Mouse (Mus musculus) left cerebral cortex, adult 11 months (tissue): Measurements from ENCODE around the gene Sytl3.
"Not testable (repeated sequence)": the region's sequence is repeated elsewhere in the genome, so short reads cannot be mapped to it uniquely, and the experiment has no call there.

Experiments used
- DNase-seq: peaks from one replicate; pipeline ENCODE4 v3.0.0; 2022; ENCODE audit warnings: low spot score

Gene Sytl3

DNA sequence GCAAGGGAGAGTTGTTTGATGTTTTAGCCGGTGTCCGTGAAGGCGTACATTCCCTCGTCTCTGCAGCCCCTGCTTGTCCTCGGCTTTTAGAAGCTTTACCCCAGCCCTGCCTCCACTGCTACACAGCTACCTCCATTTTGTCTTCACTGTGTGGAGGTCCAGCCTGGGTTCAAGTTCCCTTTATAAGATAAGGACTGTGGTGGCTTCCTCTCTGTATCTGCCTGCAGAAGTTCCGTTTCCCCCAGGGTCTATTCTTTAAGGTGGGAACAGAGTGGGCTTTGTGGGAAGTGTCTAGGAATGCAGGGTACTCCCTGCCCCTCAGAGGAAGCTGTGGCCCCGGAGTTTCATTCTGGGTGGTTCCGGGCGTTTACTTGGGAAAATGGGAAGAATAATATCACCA is 36.8 kb downstream of the Sytl3 start:
- DNase-seq: not testable (repeated sequence)

DNA sequence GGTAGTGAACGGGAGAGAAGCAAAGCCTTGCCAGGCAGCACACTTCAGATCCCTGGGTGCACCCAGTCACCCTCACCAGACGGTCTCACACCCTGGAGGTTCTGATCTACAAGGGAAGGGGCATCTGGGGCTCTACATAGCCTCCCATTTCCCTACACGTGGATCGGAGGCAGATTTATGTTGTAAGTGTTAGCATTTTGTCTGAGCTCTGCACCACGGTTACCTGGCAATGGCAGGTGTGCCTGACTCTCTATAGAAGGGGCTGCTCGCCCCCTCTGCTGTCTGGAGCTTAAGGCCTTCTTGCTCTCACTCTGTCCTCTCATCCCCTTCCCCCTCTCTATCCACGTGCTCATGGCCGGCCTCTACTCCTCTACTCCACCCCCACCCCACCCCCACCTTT is 37.6 kb downstream of the Sytl3 start:
- not testable (repeated sequence) for DNase-seq

DNA sequence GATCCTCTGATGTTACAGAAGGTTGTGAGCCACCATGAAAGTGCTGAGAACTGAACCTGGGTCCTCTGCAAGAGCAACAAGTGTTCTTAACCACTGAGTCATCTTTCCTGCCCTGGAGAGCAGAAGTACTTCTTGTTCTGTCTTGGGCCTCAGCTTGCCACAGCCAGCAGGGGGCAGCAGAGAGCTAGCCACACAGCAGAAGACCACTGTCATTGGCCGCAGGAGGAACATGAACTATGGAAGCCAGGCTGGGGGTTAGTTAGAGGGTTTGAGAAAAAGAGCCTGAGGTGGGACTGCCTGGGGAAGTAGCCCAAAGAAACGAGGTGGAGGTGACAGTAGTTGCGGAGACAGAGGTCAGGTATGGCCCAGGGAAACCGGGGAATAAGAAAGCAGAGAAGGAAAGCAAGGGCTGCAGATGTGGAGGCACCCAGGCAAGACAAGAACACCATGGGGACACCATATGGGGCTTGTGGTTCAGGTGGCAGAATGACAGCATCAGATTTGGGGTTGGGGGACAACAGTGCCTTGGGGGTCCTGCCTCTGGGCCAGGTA is 38.4 kb downstream of the Sytl3 start:
- DNase-seq: peak; percentile 58

GRCm38 (mm10) chr17:6699502-6699901 is 40.6 kb downstream of the Sytl3 start:
- DNase-seq: not testable (repeated sequence)

DNA sequence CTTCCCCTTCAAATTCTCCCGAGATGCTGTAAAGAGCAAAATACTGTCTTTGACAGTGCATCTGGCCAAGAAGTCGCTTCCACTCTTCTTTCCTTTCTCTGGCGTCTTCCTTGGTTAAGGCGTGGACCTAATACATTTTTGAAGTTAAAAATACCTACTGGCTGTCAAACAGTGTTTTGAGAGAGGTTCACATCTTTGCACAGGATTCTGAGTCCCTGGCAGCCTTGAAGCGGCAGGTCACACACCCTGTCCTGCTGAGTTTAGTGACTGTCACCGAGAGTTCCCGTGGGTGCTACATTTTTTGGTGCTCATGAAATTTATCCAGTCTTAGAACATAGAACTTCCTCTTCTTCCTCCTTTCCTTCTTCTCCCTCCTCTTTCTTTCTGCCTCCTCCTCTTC is 41.2 kb downstream of the Sytl3 start:
- DNase-seq: not testable (repeated sequence)

DNA sequence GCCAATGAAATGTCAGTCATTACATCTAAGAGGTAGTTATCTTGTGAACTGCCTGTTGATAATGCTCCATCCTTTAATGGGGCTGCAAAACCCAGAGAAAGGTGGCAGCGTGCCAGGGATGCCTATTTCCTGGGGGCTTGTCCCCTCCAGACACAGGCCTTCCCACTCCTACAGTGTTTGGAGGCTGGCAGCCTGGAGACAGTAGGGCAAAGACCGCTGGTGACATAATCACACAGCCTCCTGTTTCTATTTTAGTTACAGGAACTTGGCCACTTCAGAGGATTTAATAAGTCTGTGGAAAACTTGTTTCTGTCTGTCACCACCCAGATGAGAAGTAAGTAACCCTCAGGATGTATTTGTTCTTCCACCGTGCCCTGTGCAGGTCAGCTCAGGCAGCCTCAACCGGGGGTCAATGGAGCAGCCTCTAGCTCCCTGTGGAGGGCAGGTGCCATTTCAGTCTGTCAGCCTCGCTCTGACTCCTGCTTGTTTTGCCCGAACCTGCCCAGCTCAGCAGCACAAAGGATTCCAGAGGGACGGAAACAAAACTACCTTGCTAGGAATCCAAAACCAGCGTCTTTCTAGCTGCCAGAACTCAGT is 43.8 kb downstream of the Sytl3 start:
- not testable (repeated sequence) for DNase-seq

DNA sequence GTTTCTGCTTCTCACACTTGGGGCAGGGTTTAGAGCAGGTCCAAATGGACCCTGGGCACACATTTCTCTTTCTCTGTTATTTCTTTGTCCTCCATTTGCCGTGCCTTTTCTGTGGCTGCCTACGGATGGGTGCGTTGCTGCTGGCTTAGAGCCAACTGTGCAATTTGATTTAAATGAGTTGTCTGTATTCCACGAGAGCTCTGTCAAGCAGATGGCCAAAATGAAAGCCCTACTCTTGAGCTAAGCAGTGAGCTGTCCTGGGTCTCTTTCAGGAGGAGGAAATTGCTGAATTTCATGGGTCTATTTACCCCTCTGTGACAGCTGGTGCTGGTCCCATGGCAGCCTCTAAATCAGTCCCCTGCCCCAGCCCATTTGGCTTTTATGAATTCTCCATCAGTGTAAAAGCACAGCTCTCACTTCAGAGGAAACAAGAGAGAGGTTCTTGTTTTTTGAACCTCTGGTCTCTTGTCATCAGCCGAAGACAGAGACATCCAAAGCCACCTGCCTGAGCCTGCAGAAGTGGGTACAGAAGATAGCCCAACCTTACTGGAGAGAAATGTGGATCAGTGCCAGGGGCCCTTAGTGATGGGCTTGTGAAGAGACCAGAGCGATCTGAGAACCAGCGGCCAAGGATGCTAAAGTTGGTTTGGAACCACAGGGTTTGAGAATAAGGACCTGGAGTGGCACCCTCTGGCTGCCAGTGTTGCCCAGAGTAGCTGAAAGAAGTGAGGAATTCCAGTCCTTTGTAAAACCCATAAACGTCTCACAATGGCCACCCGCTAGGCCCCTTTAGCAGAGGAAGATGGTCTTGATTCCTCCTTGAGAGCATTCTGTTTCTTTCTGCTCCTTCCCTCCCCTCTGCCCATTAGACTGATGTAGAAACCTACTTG is 44.7 kb downstream of the Sytl3 start:
- DNase-seq: not testable (repeated sequence)

- not testable (repeated sequence) for DNase-seq
Observed at GRCm38 (mm10) chr17:6706448-6706847, 47.6 kb downstream of the Sytl3 start.

DNA sequence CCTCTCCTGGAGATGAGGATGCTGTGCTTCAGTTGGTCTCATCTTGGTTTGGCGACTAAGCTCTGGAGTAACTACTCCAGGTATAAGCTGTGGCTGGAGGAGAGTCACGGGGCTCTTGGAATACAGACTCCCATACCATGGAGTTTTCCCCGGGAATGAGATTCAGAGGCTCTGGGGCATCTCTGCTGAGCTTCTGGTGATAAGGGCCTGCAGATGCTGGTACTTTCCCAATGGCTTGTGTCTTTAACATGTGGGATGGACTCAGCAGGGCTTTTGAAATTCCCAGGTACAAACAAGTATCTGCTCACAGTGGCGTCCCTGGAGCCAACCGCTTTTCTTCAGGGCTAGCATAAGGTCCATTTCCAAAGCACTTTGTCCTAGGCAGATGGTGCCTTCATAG is 48.5 kb downstream of the Sytl3 start:
- not testable (repeated sequence) for DNase-seq

DNA sequence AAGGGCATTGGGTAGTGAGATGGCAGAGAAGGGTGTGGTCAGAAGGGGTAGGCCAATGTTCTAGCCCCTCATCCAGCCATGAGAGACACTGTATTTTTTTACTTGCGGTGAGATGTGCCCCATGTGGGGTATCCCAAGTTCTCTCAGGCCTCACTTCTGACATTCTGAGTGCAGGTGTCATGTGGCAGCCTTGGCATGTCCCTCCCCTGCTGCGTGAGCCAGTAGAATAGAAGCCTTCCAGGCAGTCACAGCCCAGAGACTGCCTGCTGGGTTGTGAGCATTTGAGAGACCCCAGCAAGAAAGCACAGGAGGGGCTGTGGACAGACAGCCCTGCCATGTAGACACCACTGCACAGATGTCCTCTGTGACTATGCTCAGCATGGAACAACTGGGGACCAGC is 49.3 kb downstream of the Sytl3 start:
- DNase-seq: not testable (repeated sequence)

GRCm38 (mm10) chr17:6713483-6713882 is 54.6 kb downstream of the Sytl3 start:
- DNase-seq: not testable (repeated sequence)

GRCm38 (mm10) chr17:6713944-6714343 is 55.1 kb downstream of the Sytl3 start:
- DNase-seq: not testable (repeated sequence)

GRCm38 (mm10) chr17:6727996-6728610 is 69.2 kb downstream of the Sytl3 start:
- DNase-seq: no peak

DNA sequence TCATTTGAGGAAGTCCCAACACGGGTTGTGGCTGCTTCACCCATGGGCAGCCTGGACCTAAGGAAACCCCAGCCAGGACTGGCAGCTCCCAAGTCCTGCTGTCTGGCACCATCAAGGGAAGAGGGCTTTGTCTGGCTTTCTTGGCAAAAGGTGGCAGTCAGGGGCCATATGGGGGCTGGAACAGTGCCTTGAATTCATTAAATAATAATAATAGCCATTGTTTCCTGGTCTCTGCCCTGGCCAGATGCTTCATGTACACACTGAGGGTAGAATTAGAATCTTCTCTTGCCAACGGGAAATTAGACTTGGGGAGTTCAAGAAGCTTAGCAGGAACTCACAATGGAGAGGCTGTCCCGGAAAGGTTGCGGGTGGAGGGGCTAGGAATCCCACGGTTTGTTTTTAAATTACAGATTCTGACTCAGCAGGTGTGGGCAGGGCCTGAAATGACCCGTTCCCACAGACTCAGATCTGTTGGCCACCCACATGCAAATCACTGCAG is 70.4 kb downstream of the Sytl3 start:
- DNase-seq: no peak

DNA sequence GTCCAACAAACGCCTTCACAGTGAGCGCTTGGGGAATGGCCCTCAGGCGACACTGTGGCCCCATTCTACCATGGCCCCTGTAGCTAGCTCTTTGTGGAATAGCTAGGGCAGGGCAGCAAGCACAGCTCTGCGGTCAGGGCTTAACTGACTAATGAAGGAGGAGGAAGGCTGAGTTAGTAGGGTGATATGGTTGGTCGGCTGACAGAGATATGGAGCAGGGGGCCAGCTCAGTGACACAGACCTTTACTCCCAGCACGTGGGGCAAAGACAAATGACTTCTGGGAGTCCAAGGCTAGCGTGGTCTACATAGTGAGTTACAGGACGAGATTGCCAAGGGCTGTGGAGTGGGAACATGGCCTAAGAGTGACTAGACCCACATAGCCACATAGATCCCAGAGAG is 72.2 kb downstream of the Sytl3 start:
- no peak for DNase-seq

DNA sequence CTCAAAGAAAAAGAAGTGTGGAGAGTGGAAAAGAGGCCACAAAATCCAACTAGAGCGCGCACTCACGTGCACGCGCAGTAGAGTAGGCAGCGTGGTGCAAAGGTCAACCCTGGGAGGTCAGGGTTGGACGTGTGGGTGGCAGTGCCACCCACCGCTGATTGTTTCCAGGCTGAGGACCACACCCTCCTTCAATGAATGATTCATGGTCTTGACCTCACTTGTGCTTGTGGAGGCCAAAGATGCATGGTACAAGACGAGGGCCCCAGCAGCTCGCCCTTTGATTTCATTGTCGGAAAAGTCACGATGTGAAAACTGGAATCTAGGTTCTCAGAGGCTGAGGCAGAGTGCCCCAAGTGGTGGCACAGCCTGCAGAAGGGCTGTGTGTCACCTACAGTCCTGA is 72.7 kb downstream of the Sytl3 start:
- DNase-seq: no peak

DNA sequence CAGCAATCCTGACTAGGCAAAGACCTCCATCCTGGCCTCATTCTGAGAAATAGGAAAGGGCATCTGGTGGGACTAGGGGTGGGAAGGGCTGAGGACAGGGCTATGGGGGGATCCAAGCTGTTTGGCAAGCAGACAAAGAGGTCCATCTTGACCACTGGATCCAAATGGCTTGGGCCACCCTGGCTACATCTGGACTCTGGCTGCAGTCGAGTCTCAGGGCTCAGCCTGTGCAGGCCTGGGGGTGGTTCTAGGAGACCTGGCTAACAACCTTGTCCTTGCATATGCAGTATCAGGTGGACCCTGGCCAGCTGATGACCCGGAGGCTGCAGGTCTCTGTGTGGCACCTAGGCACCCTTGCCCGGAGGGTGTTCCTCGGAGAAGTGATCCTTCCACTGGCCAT is 73.8 kb downstream of the Sytl3 start:
- no peak for DNase-seq

GRCm38 (mm10) chr17:6733322-6733875 is 74.5 kb downstream of the Sytl3 start:
- no peak for DNase-seq

- DNase-seq: no peak
Observed at GRCm38 (mm10) chr17:6734746-6735441, 76.0 kb downstream of the Sytl3 start.

DNA sequence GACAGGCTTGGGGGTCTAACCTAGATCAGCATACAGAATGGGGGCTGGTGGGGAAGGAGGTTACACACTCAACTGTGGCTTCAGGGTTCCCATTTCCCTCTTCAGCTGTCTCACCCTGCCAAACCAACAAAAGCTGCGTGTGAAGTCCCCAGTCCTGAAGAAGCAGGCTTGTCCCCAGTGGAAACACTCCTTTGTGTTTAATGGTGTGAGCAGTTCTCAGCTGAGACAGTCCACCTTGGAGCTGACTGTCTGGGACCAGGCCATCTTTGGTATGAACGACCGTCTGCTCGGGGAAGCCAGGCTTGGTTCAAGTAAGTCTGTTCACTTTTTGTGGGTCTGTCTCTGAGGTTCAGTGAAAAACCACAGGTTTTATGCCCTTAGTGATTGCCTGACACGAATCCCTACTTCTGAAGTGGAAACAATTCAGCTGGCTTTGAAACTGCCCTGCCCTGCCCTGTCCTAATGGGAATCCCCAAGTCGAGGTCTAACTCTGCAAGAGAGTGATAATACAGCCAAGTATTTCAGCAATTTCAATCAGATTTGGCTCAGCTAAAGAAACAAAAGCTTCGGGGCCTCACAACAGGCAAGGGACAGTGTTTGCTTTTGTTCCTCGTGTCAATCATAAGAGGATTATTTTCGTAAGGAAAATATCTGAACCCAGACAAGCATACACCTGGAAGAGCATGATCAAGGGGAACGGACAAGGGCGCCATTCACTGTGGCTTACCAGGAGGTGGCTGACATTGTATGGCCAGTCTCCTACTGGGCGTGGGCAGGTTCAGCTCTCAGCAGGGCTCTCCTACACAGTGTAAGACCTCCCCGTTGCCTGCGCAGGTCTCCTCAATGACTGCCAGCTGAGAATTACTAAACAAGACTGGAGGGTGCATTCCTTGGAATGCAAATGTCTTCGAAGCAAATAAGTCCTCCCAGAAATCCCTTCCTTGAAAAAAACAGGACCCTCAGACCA is 77.7 kb downstream of the Sytl3 start:
- DNase-seq: no peak
